Mouse (Mus musculus): ENCODE results near the gene Plet1.

GRCm38 (mm10) chr9:50555094-50555446 is 60.7 kb downstream of the Plet1 start, which contains the start of gene Bco2:
- TF ChIP-seq CTCF (IDR thresholded peaks at IDR 0.05; ENCODE audit: low read depth, low read length) (no peak), POLR2A (IDR thresholded peaks at IDR 0.05; ENCODE audit: borderline replicate concordance, low read depth, low read length) (no peak)
